Mouse (Mus musculus): ENCODE data around the gene Furin. TPM values are rescaled to one million over a fixed set of nuclear protein-coding genes. Genes with fewer than 3 reads are reported as not detected.
"Not testable (repeated sequence)": the region's sequence is repeated elsewhere in the genome, so short reads cannot be mapped to it uniquely, and the experiment has no call there.

The Furin gene
- total RNA-seq, 1 experiment from 2014 or later, result 31.1 TPM

DNA sequence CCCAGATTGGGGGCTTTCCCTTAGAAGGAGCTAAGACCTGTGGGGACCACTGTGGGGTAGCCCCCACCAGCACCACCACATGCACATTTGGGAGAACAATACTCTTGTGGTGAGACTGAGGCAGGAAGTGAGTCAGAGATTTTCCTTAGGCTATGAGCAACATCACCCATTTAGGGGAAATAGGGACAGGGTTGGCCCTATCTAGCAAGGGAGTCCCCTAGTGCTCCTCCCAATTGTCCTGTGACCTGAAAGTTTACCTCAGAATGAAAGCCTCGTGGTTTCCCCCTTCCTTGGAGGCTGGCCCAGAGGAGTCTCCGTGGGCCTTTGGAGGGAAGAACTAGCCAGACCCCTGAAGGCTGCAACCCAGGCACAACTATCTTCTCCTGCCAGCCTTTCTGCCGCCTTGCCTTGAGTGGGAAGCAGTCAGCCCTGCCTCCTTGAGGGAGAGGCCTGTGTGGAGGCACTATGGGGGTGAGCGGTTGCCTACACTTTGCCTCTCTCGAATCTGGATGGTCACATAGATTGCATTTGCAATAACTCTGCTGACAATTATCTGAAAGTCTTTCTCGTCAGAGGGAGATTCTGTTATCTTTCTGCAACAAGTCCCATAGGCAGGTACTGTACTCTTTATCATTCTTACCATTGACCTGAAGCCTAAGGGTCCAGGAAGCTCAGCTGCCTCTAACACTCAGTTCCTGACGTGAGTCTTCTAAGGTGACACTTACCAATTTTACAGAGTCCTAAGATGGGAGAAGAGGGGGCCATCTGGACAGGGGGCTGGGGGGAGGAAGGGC, 938 bp downstream of the Furin start:
- peak; percentile 66 for ATAC-seq (replicated peaks; ENCODE audit: insufficient number of reproducible peaks, low FRiP score, low TSS enrichment, poor library complexity, severe bottlenecking)

DNA sequence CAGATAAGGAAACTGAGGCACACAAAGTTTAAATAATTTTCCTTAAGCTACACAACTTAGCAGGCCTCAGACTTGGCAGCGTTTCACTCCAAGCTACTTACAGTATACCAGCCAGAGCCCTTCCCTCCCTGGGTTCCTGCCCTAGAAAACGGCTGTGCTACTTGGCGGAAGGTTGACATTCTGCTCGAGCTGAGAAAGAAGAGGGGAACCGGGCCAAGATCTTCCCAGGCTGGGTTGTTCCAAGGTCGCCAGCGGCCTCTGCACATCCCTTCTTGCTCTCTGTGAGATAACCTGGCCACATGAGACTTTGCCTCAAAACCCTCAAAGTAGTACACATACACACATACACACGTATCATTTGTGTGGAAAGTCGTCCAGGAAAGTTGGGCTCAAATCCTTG, 1.7 kb downstream of the Furin start:
- no peak for ATAC-seq (replicated peaks; ENCODE audit: insufficient number of reproducible peaks, low FRiP score, low TSS enrichment, poor library complexity, severe bottlenecking)

- no peak for ATAC-seq (replicated peaks; ENCODE audit: insufficient number of reproducible peaks, low FRiP score, low TSS enrichment, poor library complexity, severe bottlenecking)
These were observed 2.5 kb downstream of the Furin start for GRCm38 (mm10) chr7:80402651-80403321.

DNA sequence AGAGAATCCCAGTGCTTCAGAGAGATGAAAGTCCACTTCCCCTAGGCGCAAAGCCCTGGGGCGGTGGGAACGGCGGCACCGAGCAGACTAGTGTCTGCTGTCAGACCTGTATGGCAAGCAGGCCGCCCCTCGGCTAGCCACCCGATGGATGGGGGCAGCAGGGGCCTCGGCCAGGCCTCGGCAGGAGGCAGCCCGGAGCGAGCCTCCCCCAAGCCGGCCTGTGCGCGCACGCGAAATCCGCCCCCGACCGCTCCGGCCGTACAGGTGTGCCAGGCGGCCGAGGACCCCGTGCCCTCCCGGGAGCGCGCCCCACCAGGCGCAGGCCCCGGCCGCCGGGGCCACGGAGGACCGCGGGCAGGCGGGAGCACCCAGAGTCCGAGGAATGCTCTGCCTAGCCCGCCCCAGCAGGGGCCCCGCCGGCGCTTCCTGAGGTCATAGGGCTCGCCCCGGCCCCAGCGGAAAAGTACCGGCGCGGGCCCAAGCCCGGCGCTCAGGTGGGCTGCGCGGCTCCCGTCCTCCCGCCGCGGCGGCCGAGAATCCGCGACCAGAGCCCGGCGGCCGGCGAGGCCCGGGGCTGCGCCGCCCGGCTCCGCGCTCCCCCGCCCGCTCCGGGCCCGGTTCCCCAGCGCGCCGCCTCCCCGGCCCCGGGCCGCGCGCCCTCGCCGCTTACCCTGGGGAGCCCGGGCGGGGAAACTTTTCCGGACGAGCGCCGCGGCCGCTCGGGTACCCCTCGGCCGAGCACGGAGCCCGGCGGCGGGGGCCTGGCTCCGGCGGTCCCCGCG, 3.2 kb downstream of the Furin start:
- ATAC-seq (replicated peaks; ENCODE audit: insufficient number of reproducible peaks, low FRiP score, low TSS enrichment, poor library complexity, severe bottlenecking), result no peak

DNA sequence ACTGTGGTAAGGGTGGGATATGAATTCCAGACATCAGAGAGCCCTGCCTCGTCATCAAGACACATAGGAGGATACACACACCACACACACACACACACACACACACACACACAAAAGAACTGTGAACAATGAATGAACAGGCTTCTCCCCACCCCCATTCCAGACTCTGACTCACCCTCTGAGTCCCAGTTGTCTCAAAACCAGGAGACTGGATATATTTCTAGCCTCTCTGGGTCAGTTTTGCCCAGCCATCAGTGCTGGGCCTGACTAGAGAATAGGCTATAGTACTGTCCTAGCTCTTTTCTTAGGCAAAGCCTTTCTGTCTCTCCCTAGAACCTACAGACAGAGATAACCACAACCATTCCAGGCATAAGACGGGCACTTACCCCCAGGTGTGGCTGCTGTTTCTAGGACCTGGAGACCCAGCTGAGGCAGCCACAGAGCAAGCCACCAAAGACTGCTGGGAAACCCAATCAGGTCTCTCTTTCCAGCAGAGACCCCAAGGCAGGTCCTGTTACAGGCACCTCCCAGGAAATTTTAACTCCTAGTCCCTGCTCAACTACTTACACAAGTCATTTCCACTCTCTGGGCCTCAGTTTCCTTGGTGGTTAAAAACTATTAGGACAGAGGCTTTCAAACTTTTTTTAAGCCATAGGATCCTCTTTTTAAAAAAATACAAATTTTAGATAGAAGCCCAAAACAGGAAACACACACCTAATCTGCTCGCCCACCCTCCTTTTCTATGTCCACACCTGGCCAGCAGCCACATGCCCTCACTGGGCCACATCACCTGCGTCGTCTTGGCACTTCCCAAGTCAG, 4.0 kb downstream of the Furin start:
- no peak for ATAC-seq (replicated peaks; ENCODE audit: insufficient number of reproducible peaks, low FRiP score, low TSS enrichment, poor library complexity, severe bottlenecking)

GRCm38 (mm10) chr7:80400571-80400970, 4.7 kb downstream of the Furin start:
- ATAC-seq (replicated peaks; ENCODE audit: insufficient number of reproducible peaks, low FRiP score, low TSS enrichment, poor library complexity, severe bottlenecking), result no peak

DNA sequence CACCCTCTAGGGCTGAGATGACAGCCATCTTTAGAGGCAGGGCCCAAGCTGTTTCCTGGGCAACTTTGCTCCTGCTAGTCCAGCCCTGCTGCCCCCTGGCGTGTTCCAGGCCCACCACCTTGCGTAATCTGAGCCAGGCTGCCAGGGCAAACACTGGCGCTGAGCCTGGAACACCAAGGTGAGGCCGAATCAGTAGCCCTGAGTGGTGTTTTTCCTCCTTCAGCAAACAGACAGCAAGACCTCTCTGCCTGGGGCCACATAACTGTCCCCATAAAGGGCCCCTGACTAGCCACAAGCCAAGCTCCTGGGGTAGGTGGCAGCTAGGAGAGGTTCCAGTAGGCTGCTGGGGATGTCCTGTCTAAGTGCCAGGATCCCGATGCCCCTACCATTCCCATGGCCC, 5.1 kb downstream of the Furin start:
- ATAC-seq (replicated peaks; ENCODE audit: insufficient number of reproducible peaks, low FRiP score, low TSS enrichment, poor library complexity, severe bottlenecking), result no peak

GRCm38 (mm10) chr7:80398654-80399444, 6.4 kb downstream of the Furin start:
- no peak for ATAC-seq (replicated peaks; ENCODE audit: insufficient number of reproducible peaks, low FRiP score, low TSS enrichment, poor library complexity, severe bottlenecking)

- ATAC-seq (replicated peaks; ENCODE audit: insufficient number of reproducible peaks, low FRiP score, low TSS enrichment, poor library complexity, severe bottlenecking), result no peak
These were observed 7.2 kb downstream of the Furin start for GRCm38 (mm10) chr7:80397986-80398385.

- ATAC-seq (replicated peaks; ENCODE audit: insufficient number of reproducible peaks, low FRiP score, low TSS enrichment, poor library complexity, severe bottlenecking), result not testable (repeated sequence)
These were observed 8.8 kb downstream of the Furin start for GRCm38 (mm10) chr7:80396427-80396826.

DNA sequence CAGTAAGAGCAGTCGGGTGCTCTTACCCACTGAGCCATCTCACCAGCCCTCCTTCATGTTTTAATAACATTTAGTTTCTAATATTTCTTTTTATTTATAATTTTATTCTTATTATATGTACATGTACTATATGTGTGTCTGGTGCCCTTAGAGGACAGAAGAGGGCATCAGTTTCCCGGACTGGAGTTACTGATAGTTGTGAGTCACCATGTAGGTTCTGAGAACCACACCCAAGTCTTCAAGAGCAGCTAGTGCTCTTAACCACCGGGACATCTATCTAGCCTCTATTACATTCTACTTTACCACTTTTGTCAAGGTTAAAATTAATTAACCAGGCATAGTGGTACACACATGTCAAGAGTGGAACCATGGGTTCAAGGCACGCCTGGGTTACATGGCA, 10.6 kb downstream of the Furin start:
- no peak for ATAC-seq (replicated peaks; ENCODE audit: insufficient number of reproducible peaks, low FRiP score, low TSS enrichment, poor library complexity, severe bottlenecking)

DNA sequence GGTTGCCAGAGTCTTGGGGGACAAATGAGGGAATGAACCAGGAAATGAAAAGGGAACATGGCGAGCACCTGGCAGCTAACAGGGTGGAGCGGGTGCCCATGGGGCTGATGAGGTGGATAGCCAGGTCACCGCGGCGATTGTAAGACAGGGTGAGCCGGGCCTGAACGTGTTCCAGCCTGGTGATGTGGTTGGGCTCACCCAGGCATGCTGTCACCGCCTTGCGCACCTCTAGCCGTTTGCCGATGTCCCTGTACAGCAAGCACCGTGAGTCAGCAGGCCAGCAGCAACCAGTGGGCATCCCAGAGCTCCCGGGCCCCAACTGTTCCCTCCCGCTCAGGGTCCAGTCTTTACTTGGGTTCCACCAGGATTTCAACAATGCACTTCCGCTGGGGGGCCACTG, 13.1 kb downstream of the Furin start:
- no peak for ATAC-seq (replicated peaks; ENCODE audit: insufficient number of reproducible peaks, low FRiP score, low TSS enrichment, poor library complexity, severe bottlenecking)

- peak; percentile 60 for ATAC-seq (replicated peaks; ENCODE audit: insufficient number of reproducible peaks, low FRiP score, low TSS enrichment, poor library complexity, severe bottlenecking)
These were observed 17.3 kb downstream of the Furin start, which contains the start of gene Fes for GRCm38 (mm10) chr7:80387633-80388543. Gene Fes (minus strand): TSS chr7:80387946.

- ATAC-seq (replicated peaks; ENCODE audit: insufficient number of reproducible peaks, low FRiP score, low TSS enrichment, poor library complexity, severe bottlenecking), result peak; percentile 4; the same call in 1 of the 2 replicates
These were observed 18.1 kb downstream of the Furin start for GRCm38 (mm10) chr7:80387033-80387632.

DNA sequence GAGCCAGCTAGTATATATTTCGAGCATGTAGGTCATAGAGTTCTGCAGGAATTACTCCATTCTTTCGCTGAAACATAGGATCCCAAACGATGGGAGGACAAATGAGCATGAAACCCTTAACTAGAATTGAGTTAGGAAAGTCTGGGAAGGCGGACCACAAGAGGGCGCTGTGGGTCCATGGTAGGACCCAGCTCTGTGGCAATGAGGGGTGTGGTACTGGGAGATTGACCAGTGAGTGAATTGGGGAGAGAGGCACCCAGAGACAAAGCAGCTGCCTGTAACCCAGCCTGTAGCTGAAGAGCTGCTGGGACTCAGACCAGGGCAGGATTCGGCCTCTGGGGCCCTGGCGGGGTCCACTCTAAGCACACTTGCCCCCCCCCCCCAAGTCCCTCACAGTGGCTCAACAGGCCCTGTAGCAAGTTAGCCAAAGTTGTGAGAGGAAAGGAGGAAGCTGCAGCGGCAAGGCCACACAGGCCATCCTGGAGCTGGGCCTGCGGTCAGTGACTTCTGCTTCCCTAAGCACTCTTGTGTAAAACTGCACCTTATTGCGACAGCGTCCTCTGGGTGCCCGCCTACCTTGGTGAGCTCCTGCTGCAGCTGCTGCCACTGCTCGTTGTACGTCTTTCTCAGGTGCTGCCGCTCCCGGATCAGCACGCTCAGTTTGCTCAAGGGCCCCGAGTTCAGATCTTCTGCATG, 18.9 kb downstream of the Furin start:
- ATAC-seq (replicated peaks; ENCODE audit: insufficient number of reproducible peaks, low FRiP score, low TSS enrichment, poor library complexity, severe bottlenecking), result peak; percentile 79

- ATAC-seq (replicated peaks; ENCODE audit: insufficient number of reproducible peaks, low FRiP score, low TSS enrichment, poor library complexity, severe bottlenecking), result no peak
These were observed 22.3 kb downstream of the Furin start for GRCm38 (mm10) chr7:80382919-80383318.
